Mouse (Mus musculus): Measurements from ENCODE around the gene Tmem258.
"Not testable (repeated sequence)": the region's sequence is repeated elsewhere in the genome, so short reads cannot be mapped to it uniquely, and the experiment has no call there.

The Tmem258 gene

DNA sequence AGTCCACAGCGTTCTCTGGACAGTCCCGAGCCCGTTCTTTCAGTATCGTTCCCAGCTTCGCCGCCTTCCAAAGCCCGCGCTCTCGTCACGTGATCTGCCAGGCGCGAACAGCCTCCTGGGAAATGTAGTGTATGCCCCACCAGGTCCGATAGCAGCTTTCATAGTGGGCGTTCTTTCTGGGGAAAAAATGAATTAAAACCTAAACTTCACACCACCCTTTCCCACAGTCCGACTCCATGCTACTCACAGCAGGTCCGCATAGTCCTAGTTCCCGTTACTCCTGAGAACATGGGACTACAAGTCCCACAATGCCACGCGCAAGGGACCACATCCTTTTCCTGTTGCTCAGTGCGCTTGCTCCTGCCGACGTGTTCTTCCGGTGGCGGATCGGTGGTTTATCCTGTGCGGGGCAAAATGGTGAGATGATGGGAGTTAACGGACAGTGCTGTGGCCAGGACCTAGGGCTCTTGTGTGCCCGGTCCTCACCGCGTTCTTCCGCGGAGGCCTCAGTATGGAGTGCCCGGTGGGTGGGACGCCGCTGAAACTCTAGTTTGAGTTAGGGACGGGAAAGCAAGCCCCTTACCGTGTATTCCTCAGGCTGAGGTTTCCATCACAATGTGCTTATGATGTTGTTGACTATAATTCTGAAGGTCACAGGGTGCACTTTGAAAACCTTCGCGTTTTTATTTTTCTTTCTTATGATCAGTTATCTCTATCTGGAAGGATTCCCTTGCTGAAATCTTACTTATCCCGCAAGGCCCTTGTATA, at the start of gene Tmem258, which contains the start of gene Fen1:
Gene Tmem258, plus strand, starts transcription at position 167 of the 768 bp plus-strand sequence.
Gene Fen1, minus strand, starts transcription at position 322 of the 768 bp plus-strand sequence.
- peak; percentile 92 for DNase-seq

GRCm38 (mm10) chr19:10157725-10158124, 46.1 kb upstream of the Tmem258 start:
- no peak for DNase-seq

GRCm38 (mm10) chr19:10163896-10164295, 39.9 kb upstream of the Tmem258 start:
- DNase-seq: no peak

- not testable (repeated sequence) for DNase-seq
These were observed 37.9 kb upstream of the Tmem258 start for GRCm38 (mm10) chr19:10165928-10166327.

DNA sequence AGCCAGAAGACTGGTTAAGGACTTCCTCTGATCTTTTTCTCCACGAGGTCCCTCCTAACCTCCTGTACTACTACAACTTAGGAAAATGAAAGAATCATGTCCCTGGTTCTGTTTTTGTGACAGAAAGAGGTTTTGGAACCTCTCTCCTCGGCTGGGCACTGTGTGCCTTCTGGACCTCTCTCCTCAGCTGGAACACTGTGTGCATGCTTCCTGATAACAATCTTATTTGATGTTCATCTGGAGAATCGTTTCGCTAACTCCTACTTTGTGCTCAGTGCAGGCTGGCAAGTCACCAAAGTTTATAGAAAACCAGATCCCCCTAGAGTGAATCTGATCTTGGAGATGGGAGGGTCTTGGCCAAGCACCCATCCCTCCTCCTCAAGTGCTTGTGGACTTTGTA, 36.7 kb upstream of the Tmem258 start:
- no peak for DNase-seq

DNA sequence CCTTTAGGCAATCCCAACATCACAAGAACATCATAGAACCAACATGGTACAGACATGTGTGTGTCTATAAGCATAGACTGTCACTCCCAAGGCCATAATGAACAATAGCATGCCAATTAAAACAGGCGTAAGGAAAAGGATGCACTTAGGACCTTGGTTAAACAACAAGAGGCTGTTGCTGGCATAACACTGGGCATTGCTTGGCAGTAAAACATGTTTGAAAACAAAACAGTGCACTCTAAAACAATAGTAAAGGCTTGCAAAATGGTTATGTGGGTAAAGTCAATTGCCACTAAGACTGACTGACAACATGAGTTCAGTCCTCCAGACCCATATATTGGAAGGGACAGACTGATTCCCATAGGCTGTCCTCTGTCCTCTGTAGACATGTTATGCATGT, 35.9 kb upstream of the Tmem258 start:
- DNase-seq: no peak

GRCm38 (mm10) chr19:10168441-10168840, 35.4 kb upstream of the Tmem258 start:
- DNase-seq: no peak

DNA sequence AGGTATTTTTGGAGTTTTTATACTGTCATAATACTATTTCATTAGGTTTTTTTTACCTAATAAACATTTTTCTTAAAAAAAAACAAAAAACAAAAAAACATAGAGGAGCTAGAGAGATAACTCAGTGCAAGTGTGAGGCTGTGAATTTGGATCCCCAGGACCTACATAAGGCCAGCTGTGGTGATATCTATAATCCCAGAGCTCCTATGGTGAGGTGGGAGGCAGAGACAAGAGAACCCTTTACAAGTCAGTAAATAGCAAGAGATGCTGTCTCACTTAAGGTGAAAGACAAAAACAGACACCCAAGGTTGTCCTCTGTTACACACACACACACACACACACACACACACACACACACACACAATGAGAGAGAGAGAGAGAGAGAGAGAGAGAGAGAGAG, 34.6 kb upstream of the Tmem258 start:
- no peak for DNase-seq

- DNase-seq: not testable (repeated sequence)
These were observed 34.0 kb upstream of the Tmem258 start for GRCm38 (mm10) chr19:10169692-10170330.

DNA sequence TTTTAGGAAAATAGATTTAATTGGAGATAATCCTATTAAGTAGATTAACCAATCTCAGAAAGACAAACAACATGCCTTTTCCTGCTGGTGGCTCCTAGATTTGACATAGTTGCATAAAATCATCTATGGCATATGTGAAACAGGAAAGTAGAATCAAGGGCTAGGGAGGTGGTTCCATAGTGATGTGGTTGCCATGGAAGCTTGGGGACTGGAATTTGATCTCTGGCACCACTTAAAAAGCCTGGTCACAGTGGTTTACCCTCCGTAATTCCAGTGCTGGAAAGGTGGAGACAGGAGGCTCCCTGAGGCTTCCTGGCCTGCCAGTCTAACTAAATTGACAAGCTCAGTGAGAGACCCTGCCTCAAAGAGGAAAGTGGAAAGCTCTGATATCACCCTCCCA, 33.3 kb upstream of the Tmem258 start:
- DNase-seq: no peak

DNA sequence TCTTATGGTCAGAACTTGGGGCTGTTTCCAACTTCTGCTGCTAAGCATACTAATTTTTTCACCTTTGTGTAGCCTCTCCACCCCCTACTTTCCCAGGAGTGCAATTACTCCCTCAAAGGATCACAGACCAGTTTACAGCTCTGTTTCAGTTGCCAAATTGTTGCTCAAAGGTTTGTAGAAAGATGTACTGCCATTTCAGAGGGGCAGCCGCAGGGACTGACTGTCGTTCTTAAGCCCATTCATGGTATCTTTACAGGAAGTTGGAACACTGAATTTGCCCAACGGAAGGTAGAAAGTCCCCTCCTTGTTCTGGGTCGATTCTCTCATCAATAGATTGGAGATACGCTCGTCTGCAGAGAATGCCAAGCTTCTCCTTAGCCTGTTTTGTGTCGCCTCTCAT, 32.5 kb upstream of the Tmem258 start:
- DNase-seq: no peak

- DNase-seq: no peak
These were observed 32.0 kb upstream of the Tmem258 start for GRCm38 (mm10) chr19:10171846-10172245.

DNA sequence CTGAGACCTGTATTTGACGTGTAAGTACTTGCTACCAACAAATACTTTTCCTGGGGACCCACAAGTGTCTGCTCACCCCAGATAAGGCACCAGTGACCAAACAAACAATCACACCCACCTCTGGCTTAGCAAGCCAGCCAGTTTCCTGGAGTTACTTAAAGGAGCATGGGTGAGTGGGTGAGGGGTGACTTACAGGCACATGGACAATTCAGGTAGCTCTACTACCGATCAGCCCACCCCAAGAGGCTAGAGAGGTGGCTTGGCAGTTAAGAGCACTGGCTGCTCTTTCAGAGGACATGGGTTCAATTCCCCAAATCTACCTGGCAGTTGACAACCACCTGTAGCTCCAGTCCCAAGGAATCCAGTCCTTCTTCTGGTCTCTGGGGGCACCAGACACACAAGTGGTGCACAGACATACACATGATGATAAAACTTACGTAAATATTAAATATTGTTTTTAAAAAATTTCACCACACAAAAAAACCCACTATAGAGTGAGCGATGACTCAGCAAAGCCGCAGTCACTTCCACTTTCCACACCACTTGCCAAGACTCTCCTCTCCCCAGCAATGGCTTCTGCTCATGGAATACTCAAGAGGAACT, 30.6 kb upstream of the Tmem258 start:
- no peak for DNase-seq

DNA sequence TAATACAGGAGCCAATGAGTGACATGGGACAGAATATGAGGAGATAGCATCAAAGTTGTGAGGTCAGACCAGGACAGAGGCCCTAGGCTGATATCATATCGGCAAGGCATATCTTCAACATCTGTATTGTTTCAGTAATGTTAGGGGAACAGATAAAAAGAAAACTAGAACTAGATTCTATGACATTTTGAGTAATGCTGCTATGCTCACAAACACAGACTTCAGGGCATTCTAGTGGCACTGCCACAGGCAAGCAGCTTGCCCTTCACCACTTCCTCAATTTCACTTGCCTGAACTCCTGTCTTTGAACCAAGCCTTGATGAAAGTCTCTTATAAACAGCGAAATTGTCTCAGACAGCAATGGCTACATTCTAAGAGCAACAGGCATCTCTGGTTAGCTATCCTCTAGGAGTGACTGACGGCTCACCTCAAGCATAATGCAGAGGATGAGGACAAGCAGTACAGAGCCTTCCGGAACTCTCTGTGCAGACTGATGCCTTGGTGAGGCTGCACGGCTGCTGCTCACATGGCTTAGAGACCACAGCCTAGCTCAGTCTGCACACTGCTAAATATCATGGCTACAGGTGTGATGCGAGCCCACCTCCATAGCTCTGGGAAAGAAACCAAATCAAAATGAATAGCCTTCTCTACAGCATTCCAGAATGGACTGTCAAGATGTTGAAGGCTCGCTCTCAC, 29.8 kb upstream of the Tmem258 start:
- DNase-seq: no peak

DNA sequence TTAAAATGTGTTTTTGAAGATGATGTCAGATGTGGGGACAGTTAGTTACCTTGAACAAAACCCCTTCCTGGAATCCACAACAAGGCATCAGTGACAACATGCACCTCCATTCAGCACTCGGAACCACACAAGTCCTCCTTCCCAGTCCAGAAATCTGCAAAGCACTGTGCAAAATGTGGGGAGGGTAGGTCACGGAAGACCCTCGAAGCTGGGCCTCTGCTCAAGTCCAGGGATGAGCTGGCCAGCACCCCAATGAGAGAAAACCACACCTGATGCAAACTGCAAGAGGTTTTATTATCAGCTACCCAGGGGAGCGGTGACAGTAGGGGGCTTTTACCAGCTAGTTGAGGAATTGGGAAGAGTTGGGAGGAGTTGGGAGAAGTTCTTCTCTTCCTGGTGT, 28.9 kb upstream of the Tmem258 start:
- no peak for DNase-seq

DNA sequence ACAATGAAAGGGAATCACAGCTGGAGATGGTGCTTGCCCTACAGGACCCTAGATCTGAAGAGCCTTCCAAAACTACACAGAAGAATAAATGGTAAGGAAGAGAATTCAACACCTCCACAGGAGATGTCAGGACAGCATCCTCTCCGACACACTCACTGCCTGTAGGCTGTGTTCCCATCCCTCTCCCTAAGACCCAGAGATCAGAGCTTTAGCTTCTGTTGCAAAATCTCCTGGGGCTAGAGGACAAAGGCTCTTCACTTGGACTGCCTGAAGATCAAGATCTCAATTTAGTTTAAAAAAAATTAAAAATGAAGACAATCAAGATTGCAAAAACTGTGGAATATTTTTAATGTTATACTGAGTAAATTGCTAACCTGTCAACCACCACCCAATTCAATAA, 27.3 kb upstream of the Tmem258 start:
- DNase-seq: no peak

DNA sequence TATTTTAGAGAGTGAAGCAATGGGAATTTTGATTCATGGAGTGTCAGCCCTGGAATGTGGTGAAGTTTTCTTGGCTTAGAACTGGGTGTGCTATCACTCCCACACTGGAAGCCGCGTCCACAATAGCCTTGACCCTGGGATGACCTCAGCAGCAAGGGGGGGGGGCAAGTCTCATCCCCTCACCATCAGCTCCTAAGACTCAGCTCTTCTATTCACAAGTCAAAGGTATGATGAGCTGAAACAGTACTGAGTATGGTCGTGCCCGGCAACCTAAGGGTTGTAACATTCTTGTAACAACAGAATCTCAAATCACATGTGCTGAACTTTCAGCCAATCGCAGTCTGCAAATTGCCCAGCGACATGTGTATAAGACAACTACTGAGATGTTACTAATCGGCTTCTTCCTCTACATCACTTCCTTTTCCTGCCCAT, 26.9 kb upstream of the Tmem258 start:
- DNase-seq: no peak

DNA sequence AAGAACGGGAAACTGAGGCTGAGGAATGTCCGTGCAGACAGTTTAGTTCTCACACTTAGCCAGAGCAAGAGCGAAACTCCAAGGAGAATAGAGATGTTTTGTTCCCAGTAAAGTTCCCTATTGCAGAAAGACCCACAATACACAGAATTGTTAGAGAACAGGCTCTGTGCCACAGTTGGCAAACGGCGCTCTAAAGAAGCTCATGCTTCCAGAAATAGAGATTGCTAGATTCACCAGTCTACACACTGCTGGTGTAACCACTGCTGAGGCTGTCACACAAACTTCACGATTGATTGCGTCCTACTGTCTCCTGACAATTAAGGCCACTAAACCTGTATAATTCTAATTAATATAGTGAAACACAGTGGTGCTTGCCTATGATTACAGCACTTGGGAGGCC, 22.6 kb upstream of the Tmem258 start:
- DNase-seq: no peak

GRCm38 (mm10) chr19:10182142-10182541, 21.7 kb upstream of the Tmem258 start:
- no peak for DNase-seq

DNA sequence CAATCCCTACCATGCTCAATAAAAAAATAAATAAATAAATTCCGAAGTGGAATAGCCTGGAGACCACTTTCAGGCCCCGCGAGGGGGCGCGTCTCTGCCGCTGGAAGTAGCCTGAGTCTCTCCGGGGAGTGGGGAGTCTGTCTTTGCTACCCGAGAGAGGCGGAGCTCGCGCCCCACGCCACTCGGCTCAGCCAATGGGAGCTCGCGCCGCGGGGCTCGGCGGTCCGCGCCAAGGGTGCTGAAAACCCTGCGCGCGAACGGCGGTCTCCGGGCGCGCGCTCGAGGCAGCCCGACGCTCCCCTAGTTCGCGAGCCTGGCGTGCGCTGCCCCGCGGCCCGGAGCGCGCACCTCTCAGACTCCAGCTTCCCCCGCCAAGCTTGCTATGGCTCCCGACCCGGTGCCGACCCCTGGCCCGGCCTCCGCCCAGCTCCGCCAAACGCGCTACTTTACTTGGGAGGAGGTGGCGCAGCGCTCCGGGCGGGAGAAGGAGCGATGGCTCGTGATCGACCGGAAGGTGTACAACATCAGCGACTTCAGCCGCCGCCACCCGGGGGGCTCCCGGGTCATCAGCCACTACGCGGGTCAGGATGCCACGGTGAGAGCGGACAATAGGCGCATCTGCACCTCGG, 21.0 kb upstream of the Tmem258 start, which contains the start of gene Fads1:
Gene Fads1, plus strand, starts transcription at position 219 of the 629 bp plus-strand sequence.
- peak; percentile 91 for DNase-seq

DNA sequence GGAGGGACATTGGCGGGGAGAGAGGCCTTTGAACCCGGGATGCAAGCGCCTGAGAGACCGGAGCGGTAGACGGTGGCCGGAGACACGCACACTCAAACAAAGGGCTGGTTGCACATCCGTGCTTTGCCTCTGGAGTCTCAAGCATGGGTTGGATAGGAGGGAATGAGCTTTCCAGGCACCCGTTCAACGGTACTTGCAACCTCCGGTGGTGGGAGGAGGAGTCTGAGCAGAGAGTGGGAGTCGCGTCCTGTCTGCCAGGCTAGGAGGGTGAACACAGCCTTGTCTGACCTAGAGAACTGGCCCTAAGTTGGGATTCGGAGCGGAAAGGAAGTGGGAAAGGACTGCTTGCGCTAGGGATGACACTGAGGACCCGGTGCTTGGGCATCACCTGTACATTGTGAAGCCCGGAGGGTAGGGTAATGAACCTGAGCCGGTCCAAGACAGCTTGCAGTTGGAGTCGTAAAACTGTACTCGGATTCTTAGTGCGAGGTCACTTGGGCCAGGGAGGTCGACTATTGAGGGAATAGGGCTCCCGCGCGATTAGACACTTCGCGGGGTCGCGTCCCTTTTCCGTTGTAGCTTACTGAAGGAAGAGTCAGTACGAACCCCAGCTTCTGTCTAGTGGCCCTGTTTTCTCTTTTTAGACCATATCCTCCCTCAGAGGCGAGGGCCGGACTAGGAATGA, 20.4 kb upstream of the Tmem258 start:
- DNase-seq: peak; percentile 69

DNA sequence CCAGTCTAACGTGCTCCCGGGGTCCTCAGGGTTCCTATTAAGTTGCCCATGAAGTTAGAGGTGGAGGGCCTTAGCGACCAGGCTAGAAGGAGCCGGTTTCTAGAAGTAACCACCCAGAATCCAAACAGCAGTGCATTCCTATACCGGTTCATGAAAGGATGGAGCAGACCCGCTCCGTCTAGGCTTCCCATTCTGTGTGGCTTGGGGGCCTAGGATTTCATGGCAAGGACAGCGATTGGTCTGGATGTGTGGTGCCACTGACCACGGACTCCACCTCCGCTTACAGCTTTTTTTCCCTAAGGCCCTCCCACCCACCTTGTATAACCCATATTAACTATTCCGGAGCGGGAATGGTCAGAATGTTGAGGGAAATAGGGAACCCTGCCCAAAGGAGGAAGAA, 19.7 kb upstream of the Tmem258 start:
- peak; percentile 38 for DNase-seq
